Mouse (Mus musculus) ovary, adult 18-20 months (tissue): ENCODE results near the gene Gm15128.
"Not testable (repeated sequence)": the region's sequence is repeated elsewhere in the genome, so short reads cannot be mapped to it uniquely, and the experiment has no call there.

Experiments
- DNase-seq: peaks from one replicate; pipeline ENCODE4 v3.0.0; 2022; ENCODE audit warnings: low spot score, mixed read lengths

Gene Gm15128

GRCm38 (mm10) chrX:147765691-147766090, at the start of gene Gm15128:
Gm15128 (plus strand) TSS chrX:147765991.
- not testable (repeated sequence) for DNase-seq
